Mouse (Mus musculus) intestine, postnatal 0 days (tissue): ENCODE data around the gene Gtf3c5. TPM values are rescaled to one million over a fixed set of nuclear protein-coding genes. Genes with fewer than 3 reads are reported as not detected.

Source experiments
- ATAC-seq: fragments of 200-750 bp; cut with Nextera tagmentation; 2 replicates; pipeline ENCODE4 v1.8.0; 2017; ENCODE audit warnings: mild to moderate bottlenecking, moderate TSS enrichment, moderate library complexity
- H3K27ac ChIP-seq: fragments of 300-500 bp; sonication (generic); 2 replicates; pipeline ENCODE4 v1.5.1; 2014; ENCODE audit warnings: mild to moderate bottlenecking, low read depth, low read length, moderate library complexity
- H3K27me3 ChIP-seq: fragments of 300-500 bp; sonication (generic); replicated peaks from 2 replicates; pipeline ENCODE4 v1.6.1; 2014; ENCODE audit warnings: low read length, mixed read lengths; ENCODE audit not compliant: control insufficient read depth, insufficient read depth
- H3K36me3 ChIP-seq: fragments of 300-500 bp; sonication (generic); 2 replicates; pipeline ENCODE4 v1.6.1; 2014; ENCODE audit warnings: mild to moderate bottlenecking, moderate library complexity; ENCODE audit not compliant: control insufficient read depth, insufficient read depth
- H3K4me1 ChIP-seq: fragments of 300-500 bp; sonication (generic); replicated peaks from 2 replicates; pipeline ENCODE4 v1.6.1; 2014; ENCODE audit warnings: antibody characterized with exemption, low read length, mixed read lengths; ENCODE audit not compliant: control insufficient read depth, insufficient read depth
- H3K4me2 ChIP-seq: fragments of 300-500 bp; sonication (generic); replicated peaks from 2 replicates; pipeline ENCODE4 v1.6.1; 2014; ENCODE audit warnings: low read depth, mild to moderate bottlenecking, moderate library complexity
- H3K4me3 ChIP-seq: fragments of 300-500 bp; sonication (generic); 2 replicates; pipeline ENCODE4 v1.5.1; 2014; ENCODE audit warnings: low read depth, low read length
- H3K9ac ChIP-seq: fragments of 300-500 bp; sonication (generic); 2 replicates; pipeline ENCODE4 v1.6.1; 2014; ENCODE audit warnings: mild to moderate bottlenecking, low read depth, low read length
- H3K9me3 ChIP-seq: fragments of 300-500 bp; sonication (generic); 2 replicates; pipeline ENCODE4 v1.6.1; 2016; ENCODE audit warnings: mixed run types; ENCODE audit not compliant: control insufficient read depth
- CTCF ChIP-seq: sonication (generic); IDR thresholded peaks from 2 replicates; pipeline ENCODE4 v1.5.1; 2016; ENCODE audit warnings: low read depth, mild to moderate bottlenecking, control low read depth, antibody characterized with exemption, moderate library complexity
- WGBS: fragments of 180-500 bp; shearing (Covaris S2); extraction: QIAGEN DNeasy Blood & Tissue Kit; methylation state at CpG from one replicate; pipeline ENCODE4 v1.1.7; 2014; 5-methylcytosine and 5-hydroxymethylcytosine counted together
- polyA plus RNA-seq: library from polyadenylated mRNA; unstranded; fragments of >200 nt; fragmentation: Nextera tagmentation; extraction: Ambion mirVana; gene quantifications from 2 replicates; pipeline ENCODE4 v1.2.1, GENCODE M21; 2015

The Gtf3c5 gene
- polyA plus RNA-seq, 1 experiment from 2014 or later = 8.4 TPM

DNA sequence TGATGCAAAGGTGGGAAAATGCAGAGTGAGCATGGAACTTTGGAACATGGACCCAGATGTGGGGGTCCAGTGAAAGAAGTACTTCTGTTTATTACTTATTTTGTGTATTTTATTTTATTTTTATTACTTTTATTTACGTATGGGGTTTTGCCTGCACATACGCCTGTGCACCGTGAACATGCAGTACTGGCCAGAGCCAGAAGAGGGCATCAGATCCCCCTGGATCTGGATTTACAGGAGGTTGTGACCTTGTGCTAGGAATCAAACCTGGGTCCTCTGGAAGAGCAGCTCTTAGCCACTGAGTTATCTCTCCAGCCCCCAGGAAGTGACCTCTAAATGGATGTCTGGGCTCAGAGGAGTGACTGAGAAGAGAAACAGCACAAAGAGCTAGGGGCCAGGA, 41.3 kb upstream of the Gtf3c5 start:
- H3K9me3 ChIP-seq = no peaks in the 10 kb centered on the region
- H3K4me3 ChIP-seq = no peak overlapping the region
- H3K4me2 ChIP-seq = no peak overlapping the region
- no peaks in the 10 kb centered on the region for H3K36me3 ChIP-seq
- TF ChIP-seq CTCF = peak; percentile 32
- no peak overlapping the region for H3K27ac ChIP-seq
- 85% methylated on average over 3 of the region's 3 CpGs for WGBS
- no peaks in the 10 kb centered on the region; the same call in 1 of the 2 replicates for H3K4me1 ChIP-seq
- no peak overlapping the region for H3K9ac ChIP-seq
- H3K27me3 ChIP-seq = peaks cover 9% of the 10 kb centered on the region
- no peak for ATAC-seq

DNA sequence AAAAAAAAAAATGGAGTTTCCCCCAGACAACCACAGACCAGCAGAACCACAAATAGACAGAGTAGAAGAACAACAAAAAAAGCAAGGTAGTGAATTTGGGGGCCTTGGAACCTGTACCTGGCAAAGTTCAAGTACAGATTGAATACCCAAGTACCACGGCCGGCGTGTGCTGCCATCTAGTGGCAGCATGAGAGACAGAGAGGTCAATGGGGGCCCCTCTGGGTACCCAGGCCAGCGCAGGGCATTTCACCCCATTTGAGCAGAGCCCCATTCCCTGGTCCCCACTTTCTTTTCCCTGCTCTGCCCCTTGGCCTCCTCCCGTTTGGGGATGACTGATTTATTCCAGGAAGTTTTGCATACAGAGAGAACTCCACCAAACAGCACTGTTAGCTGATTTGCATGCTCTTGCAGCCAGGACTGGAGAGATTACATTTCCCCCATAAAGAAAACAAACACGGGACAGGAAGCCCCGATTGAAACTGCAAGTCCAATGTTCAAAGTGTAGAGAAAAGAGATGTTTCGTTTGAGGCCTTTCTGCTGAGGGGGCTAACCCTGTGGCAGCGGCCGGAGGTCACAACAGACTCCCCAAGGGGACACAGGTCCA, 39.1 kb upstream of the Gtf3c5 start:
- TF ChIP-seq CTCF = peak; percentile 82
- Histone ChIP-seq H3K27me3 (peaks cover 9% of the 10 kb centered on the region), H3K4me1 (no peaks in the 10 kb centered on the region), H3K9ac (no peak overlapping the region), H3K36me3 (no peaks in the 10 kb centered on the region), H3K4me2 (no peak overlapping the region), H3K4me3 (no peak overlapping the region), H3K27ac (no peak overlapping the region), H3K9me3 (no peaks in the 10 kb centered on the region)
- ATAC-seq = no peak; the same call in 1 of the 2 replicates
- 19% methylated on average over 10 of the region's 10 CpGs for WGBS

DNA sequence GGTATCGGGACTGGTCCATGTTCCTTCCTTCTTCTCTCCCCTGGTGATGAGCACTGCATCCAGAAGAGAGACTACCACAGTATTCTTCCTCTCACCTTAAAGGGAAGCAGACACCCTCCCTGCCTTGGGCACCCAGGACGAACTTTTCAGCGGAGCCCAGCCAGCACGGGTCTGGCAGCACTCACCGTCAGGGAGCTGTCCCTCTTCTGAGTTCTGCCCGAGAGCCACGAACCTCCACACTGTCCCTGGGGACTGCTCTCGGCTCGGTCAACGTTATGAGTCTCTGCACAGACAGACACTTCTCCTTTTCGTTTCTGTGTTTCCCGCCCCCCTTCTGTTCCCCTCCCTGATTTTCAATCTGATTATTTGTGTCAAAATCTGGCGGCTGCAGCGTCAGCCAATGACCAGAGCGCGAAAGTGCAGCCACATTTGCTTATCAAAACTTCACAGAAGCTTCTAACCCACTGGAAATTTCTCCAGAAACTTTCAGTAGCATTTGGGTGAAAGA, 38.2 kb upstream of the Gtf3c5 start, which contains the start of gene Gfi1b:
TSS of gene Gfi1b (minus strand) at position 319 of the 508 bp plus-strand sequence.
- H3K9ac ChIP-seq = no peak within 1 kb of the TSS
- peaks cover 9% of the 10 kb centered on the region for H3K27me3 ChIP-seq
- H3K4me1 ChIP-seq = no peaks in the 10 kb centered on the region
- ATAC-seq = no peak
- no peak for TF ChIP-seq CTCF
- no peak within 1 kb of the TSS for H3K4me2 ChIP-seq
- no peaks in the 10 kb centered on the region for H3K36me3 ChIP-seq
- WGBS = 7% methylated on average over 16 of the region's 16 CpGs
- no peak within 1 kb of the TSS for H3K27ac ChIP-seq
- no peak within 1 kb of the TSS for H3K4me3 ChIP-seq
- H3K9me3 ChIP-seq = no peaks in the 10 kb centered on the region

DNA sequence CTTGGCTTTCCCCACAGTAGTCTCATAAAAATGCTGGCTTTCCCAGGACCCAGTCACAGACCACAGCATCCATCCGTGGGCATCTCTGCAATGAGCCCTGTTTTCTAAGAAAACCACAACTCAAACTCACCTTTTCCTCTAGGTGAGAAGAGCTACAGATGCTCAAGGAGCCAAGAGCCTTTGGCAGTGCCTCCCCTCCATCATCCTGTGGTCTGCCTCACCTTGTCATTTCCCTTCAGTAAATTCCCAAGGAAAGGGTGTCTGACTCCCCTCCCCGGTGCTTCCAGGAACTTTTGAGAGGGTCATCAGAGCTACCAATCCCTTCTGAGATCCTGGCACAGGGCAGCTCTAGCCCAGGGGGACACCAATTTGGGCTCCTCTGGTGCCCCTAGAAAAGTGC, 37.6 kb upstream of the Gtf3c5 start:
- Histone ChIP-seq H3K4me2 (no peak overlapping the region), H3K4me3 (no peak overlapping the region), H3K36me3 (no peaks in the 10 kb centered on the region), H3K27me3 (peaks cover 9% of the 10 kb centered on the region), H3K9ac (no peak overlapping the region), H3K4me1 (no peaks in the 10 kb centered on the region), H3K27ac (no peak overlapping the region), H3K9me3 (no peaks in the 10 kb centered on the region)
- 17% methylated on average over 2 of the region's 2 CpGs for WGBS
- ATAC-seq = no peak
- TF ChIP-seq CTCF = no peak

GRCm38 (mm10) chr2:28620522-28620921, 37.0 kb upstream of the Gtf3c5 start:
- Histone ChIP-seq H3K4me2 (no peak overlapping the region), H3K27ac (no peak overlapping the region), H3K27me3 (peaks cover 9% of the 10 kb centered on the region), H3K4me1 (no peaks in the 10 kb centered on the region), H3K9ac (no peak overlapping the region), H3K36me3 (no peaks in the 10 kb centered on the region), H3K9me3 (no peaks in the 10 kb centered on the region), H3K4me3 (no peak overlapping the region)
- no peak for ATAC-seq
- 59% methylated on average over 10 of the region's 10 CpGs for WGBS
- no peak for TF ChIP-seq CTCF

DNA sequence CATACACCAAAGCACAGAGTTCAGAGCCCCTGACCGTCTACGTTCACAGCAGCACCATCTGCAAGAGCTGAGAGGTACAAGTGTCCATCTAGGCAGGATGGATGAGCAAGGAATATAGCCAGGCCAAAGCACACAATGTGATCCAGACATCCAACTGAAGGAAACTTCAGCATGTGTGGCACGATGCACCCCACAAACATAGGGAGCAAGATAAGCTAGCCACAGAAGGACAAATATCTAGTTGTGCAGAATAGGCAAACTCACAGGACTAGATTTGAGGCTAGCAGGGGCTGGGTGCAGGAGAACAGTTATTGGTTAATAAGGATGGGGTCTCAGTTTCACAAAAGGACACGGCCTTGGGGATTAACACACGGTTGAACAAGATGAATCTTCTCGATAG, 35.8 kb upstream of the Gtf3c5 start:
- no peak overlapping the region for H3K9ac ChIP-seq
- H3K4me1 ChIP-seq = no peaks in the 10 kb centered on the region
- 83% methylated on average over 6 of the region's 6 CpGs for WGBS
- no peak overlapping the region for H3K4me3 ChIP-seq
- ATAC-seq = no peak
- no peaks in the 10 kb centered on the region for H3K9me3 ChIP-seq
- H3K27me3 ChIP-seq = peaks cover 9% of the 10 kb centered on the region
- no peak overlapping the region for H3K4me2 ChIP-seq
- H3K36me3 ChIP-seq = no peaks in the 10 kb centered on the region
- TF ChIP-seq CTCF = no peak
- H3K27ac ChIP-seq = no peak overlapping the region
